Mouse (Mus musculus): Measurements from ENCODE around the gene Rhbdd3. TPM values are rescaled to one million over a fixed set of nuclear protein-coding genes. Genes with fewer than 3 reads are reported as not detected.

Rhbdd3 gene
- polyA plus RNA-seq, 1 experiment, result 69.3 TPM

GRCm38 (mm10) chr11:5129035-5129480 lies 30.3 kb downstream of the Rhbdd3 start:
- DNase-seq (ENCODE audit: low read depth), result no peak

- DNase-seq (ENCODE audit: low read depth), result no peak
Observed at GRCm38 (mm10) chr11:5130111-5130665, 31.5 kb downstream of the Rhbdd3 start.

- no peak for DNase-seq (ENCODE audit: low read depth)
Observed at GRCm38 (mm10) chr11:5132751-5133150, 34.0 kb downstream of the Rhbdd3 start.

DNA sequence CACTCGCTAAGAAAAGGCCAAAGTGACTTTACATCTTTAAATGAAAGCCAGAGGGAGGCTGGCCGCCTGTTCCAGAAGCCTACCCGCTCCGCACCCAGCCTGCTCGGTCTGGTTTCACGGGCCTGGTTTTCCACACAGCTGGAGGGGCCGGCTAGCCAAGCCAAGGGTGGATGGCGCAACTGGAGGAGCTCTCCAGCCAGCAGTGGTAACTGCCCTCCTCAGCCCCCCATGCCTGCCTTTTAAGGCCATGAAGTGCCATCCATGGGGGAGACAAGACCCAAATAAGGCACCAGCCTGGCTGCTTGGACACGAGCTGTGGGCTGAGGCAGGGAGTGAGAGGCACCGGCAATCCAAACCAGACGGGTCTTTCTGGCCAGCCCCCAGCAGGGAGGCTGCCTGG lies 37.2 kb downstream of the Rhbdd3 start:
- DNase-seq (ENCODE audit: low read depth), result no peak

DNA sequence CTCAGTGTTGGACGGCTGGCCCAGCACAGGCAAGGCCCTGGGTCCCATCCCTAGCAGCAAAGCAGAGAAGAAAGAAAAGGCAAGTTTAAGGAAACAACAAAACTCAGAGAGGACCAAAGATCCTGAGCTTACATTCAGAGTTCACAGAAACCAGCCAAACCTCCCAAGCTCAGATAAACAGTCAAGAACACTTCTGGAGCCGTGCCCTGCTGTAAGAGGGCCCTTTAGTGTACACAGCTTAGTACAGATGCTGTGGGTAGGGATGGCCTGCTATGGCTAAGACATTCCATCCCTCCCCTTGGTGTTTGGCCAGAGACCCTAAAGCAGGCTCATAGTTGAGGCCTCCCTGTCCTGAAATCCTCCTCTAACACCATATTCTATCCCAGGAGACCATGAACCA lies 39.9 kb downstream of the Rhbdd3 start:
- DNase-seq (ENCODE audit: low read depth), result no peak

DNA sequence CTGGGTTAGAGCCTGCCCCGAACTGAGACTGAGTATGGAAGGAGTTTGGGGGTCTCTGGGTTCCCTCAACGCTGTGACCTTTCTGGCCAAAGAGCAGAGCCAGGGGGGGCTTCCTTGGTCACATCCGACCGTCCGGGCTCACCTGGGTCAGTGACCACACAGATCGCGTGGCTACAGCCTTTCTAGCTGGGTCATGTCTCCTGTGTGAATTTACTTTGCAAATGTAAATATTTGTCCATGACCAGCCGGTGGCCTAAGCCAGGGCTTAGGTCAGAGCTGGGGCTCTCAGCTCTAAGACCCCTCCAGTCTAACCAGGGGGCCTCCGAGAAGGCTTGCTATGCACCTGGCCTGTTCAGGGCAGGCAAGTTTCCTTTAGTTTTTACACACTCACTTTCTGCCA lies 40.6 kb downstream of the Rhbdd3 start:
- no peak for DNase-seq (ENCODE audit: low read depth)

GRCm38 (mm10) chr11:5140619-5141018 lies 41.9 kb downstream of the Rhbdd3 start:
- no peak for DNase-seq (ENCODE audit: low read depth)

GRCm38 (mm10) chr11:5141252-5141651 lies 42.5 kb downstream of the Rhbdd3 start:
- no peak for DNase-seq (ENCODE audit: low read depth)

DNA sequence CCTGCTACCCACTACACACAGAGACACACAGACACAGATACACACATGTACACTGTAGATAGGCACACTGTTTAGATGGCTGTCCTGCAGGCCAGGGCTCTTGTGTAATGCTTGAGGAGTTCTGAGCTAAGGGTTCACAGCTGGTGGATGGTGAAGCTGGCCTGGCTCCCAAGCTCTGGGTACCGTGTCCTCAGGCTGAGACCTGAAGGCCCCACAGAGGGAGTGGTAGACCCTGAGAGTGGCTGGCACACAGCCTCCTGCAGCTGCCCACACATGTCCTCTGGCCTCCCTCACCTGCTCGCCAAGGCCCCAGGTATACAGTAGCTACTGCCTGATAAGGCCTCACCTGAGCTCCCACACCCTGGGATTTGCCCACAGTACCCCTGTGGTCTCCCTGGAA lies 43.2 kb downstream of the Rhbdd3 start:
- no peak for DNase-seq (ENCODE audit: low read depth)

DNA sequence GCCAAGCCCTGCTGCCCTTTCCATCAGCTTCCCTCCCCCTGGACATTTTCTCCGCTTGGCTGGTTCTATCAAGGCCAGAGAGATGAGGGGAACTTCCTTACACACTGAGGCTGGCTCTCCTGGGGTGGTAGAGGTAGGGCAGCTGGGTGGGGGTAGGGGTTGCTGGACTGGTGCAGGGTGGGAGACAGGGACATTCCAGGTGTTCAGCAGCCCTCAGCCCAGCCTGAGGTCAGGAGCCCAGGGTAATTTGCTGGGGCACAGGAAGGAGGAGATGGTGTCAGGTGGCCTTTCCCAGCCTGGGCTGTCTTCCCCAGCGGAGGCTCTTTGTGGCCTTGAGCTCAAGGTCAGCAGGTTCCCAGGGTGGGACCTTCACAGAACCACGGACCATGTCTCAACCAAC lies 46.9 kb downstream of the Rhbdd3 start:
- no peak for DNase-seq (ENCODE audit: low read depth)

DNA sequence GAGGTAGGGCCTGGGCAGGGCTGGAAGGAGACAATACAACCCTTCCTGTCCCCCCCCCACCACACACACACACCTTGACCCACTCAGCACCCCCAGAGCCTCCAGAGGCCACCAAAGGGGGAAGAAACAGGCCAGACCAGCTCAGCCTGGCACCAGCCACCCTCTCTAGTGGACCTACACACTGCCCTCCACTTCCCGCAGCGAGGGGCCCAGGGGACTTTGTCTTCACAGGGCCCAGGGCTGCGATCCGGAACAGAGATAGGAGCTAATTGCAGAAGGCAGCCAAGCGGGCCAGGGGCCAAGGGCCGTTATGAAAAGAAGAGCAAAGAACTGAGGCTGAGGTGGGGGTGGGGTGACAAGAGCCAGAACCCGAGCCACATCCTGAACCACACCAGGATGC lies 50.5 kb downstream of the Rhbdd3 start:
- no peak for DNase-seq (ENCODE audit: low read depth)

DNA sequence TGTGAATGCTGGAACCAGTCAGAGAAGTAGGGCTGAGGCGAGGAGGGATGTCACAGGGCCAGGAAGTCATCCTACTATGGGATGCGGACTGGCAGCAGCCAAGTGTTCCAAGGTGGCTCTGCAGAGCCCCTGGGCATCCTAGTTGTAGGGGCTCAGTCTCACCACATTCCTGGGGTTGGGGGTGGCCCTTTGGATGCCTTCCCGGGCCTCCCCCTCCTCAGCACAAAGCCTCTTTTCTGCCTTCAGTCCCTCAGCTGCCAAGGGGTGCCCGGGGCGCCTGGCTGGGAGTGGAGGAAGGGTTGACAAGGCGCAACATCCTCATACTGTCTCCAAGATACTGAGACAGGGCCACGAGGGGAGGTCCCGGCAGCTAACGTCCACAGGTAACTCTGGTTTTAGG lies 51.2 kb downstream of the Rhbdd3 start:
- no peak for DNase-seq (ENCODE audit: low read depth)

DNA sequence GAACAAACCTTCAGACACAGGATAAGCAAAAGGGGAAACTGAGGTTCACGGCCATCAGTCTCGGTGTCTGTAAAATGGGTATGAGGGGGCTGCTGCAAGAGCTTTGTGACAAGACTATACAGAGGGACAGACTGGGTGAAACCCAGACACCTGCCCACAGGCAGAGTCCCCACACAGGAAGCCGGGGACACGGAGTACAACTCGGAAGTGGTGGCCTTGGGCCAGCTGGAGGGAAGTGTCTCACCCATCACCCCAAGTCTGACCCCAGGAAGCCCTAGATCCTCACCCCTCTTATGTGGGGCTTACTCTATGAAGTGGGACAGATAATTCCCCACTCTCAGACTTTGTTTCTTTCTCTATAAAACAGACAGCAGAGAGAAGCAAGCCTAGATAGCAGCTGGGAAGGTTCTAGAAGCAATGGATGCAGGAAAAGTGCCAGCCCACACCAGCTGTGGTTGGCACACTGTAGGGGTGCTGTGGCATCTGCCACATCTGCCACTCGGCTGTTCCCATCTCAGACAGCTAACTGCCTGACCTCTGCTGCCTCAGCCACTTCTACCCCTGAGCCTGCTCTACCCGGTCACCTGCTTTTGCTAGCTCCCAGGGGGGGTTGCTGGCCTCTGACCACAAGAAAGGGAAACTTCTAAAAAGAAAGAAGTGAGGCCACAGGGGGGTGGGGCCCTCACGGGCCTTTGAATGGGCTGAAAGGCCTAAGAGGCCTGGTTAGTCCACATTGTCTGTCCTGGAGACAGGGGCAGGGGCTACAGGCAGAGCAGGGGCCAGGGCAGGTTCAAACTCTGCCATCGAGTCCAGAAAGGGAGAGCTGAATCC lies 51.9 kb downstream of the Rhbdd3 start:
- DNase-seq (ENCODE audit: low read depth), result no peak

GRCm38 (mm10) chr11:5151247-5151630 lies 52.5 kb downstream of the Rhbdd3 start:
- no peak for DNase-seq (ENCODE audit: low read depth)

DNA sequence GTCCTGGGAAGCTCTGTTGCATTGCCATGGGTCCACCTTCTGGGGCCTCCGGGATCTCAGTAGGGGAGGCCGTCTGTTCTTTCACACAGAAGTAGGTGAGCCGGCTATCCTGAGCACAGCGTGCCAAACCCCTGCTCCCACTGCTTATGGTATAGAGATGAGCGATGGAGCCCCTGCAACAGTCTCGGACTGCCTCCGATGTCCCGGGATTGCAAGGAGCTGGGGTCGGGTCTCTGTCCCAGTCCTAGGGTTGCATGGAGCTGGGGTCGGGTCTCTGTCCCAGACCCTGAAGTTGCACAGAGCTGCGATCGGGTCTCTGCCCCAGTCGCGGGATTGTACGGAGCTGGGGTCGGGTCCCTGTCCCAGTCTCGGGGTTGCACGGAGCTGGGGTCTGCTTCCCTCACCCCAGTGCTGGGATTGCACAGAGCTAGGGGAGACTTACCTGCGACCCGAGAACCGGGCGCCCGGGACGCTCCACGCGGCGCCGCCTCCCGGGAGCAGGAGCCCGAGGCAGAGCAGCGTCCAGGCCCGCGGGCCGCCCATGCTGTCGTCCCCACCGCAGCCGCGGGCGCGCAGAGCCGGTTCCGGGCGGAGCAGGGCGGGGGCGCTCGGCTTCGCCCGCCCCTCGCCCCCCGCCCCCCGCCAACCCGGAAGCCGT lies 53.1 kb downstream of the Rhbdd3 start, which contains the start of gene Emid1:
Gene Emid1, minus strand, starts transcription at position 578 of the 658 bp plus-strand sequence.
- no peak for DNase-seq (ENCODE audit: low read depth)

GRCm38 (mm10) chr11:5154961-5155805 lies 56.5 kb downstream of the Rhbdd3 start:
- no peak for DNase-seq (ENCODE audit: low read depth)

Other genes starting within 250 kb of the Rhbdd3 start
- gene Nf2, start 249.4 kb upstream of the Rhbdd3 start, polyA plus RNA-seq (2012; rRNA removed), result 41.0 and 45.8 TPM in 2 replicates
- gene Nipsnap1, start 225.0 kb upstream of the Rhbdd3 start, polyA plus RNA-seq (2012; rRNA removed), result 19.6 and 19.9 TPM in 2 replicates
- 17.9 and 21.3 TPM in 2 replicates for gene Thoc5, start 203.6 kb upstream of the Rhbdd3 start, polyA plus RNA-seq (2012; rRNA removed)
- 0.03 and 0.16 TPM in 2 replicates for gene Nefh, start 150.9 kb upstream of the Rhbdd3 start, polyA plus RNA-seq (2012; rRNA removed)
- gene Ap1b1, start 112.1 kb upstream of the Rhbdd3 start, polyA plus RNA-seq (2012; rRNA removed), result 102 and 104 TPM in 2 replicates
- 36.5 and 47.3 TPM in 2 replicates for gene Rasl10a, start 40.8 kb upstream of the Rhbdd3 start, polyA plus RNA-seq (2012; rRNA removed)
- gene Gas2l1, start 33.6 kb upstream of the Rhbdd3 start, polyA plus RNA-seq (2012; rRNA removed), result 157 and 228 TPM in 2 replicates
- gene Ewsr1, start 340 bp downstream of the Rhbdd3 start, polyA plus RNA-seq (2012; rRNA removed), result 277 and 449 TPM in 2 replicates
- gene Emid1, start 53.3 kb downstream of the Rhbdd3 start, polyA plus RNA-seq (2012; rRNA removed), result 120 and 182 TPM in 2 replicates
- 23.9 and 32.2 TPM in 2 replicates for gene Kremen1, start 162.6 kb downstream of the Rhbdd3 start, polyA plus RNA-seq (2012; rRNA removed)

Measured in gonadal fat pad, adult 2 months (tissue).